Mouse (Mus musculus) midbrain, postnatal 0 days (tissue): ENCODE data around the gene Rab21. TPM values are rescaled to one million over a fixed set of nuclear protein-coding genes. Genes with fewer than 3 reads are reported as not detected.

Experiments
- ATAC-seq: fragments of 200-750 bp; cut with Nextera tagmentation; 2 replicates; pipeline ENCODE4 v1.8.0; 2017; ENCODE audit warnings: moderate number of reproducible peaks, mild to moderate bottlenecking, moderate TSS enrichment, moderate library complexity; ENCODE audit not compliant: low FRiP score
- DNase-seq: peaks from one replicate; pipeline ENCODE4 v3.0.0-alpha.2; 2015; ENCODE audit warnings: low spot score
- H3K27ac ChIP-seq: fragments of 300-500 bp; sonication (generic); 2 replicates; pipeline ENCODE4 v1.5.1; 2014; ENCODE audit warnings: low read depth, mild to moderate bottlenecking, low read length, mixed read lengths
- H3K27me3 ChIP-seq: fragments of 300-500 bp; sonication (generic); 2 replicates; pipeline ENCODE4 v1.6.1; 2014; ENCODE audit warnings: low read length, control low read depth, mixed read lengths; ENCODE audit not compliant: insufficient read depth
- H3K36me3 ChIP-seq: fragments of 300-500 bp; sonication (generic); 2 replicates; pipeline ENCODE4 v1.6.1; 2014; ENCODE audit warnings: low read length, control low read depth, mixed read lengths; ENCODE audit not compliant: insufficient read depth
- H3K4me1 ChIP-seq: fragments of 300-500 bp; sonication (generic); 2 replicates; pipeline ENCODE4 v1.6.1; 2014; ENCODE audit warnings: mild to moderate bottlenecking, control low read depth, antibody characterized with exemption, low read length, mixed read lengths; ENCODE audit not compliant: insufficient read depth
- H3K4me2 ChIP-seq: fragments of 300-500 bp; sonication (generic); 2 replicates; pipeline ENCODE4 v1.6.1; 2014; ENCODE audit warnings: low read depth, mild to moderate bottlenecking, low read length, mixed read lengths; ENCODE audit not compliant: poor library complexity, severe bottlenecking
- H3K4me3 ChIP-seq: fragments of 300-500 bp; sonication (generic); 2 replicates; pipeline ENCODE4 v1.5.1; 2014; ENCODE audit warnings: low read depth, mild to moderate bottlenecking, low read length, moderate library complexity
- H3K9ac ChIP-seq: fragments of 300-500 bp; sonication (generic); replicated peaks from 2 replicates; pipeline ENCODE4 v1.6.1; 2014; ENCODE audit warnings: mild to moderate bottlenecking, low read length, moderate library complexity, mixed read lengths; ENCODE audit not compliant: poor library complexity, severe bottlenecking
- H3K9me3 ChIP-seq: fragments of 300-500 bp; sonication (generic); 2 replicates; pipeline ENCODE4 v1.6.1; 2016; ENCODE audit warnings: low read length, control low read depth
- CTCF ChIP-seq: IDR thresholded peaks from 2 replicates; pipeline ENCODE4 v1.5.1; 2016; ENCODE audit warnings: antibody characterized with exemption, mild to moderate bottlenecking
- WGBS: fragments of 180-500 bp; shearing (Covaris S2); extraction: QIAGEN DNeasy Blood & Tissue Kit; methylation state at CpG from one replicate; pipeline ENCODE4 v1.1.7; 2014; 5-methylcytosine and 5-hydroxymethylcytosine counted together
- polyA plus RNA-seq: library from polyadenylated mRNA; unstranded; fragments of >200 nt; fragmentation: Nextera tagmentation; extraction: Ambion mirVana; gene quantifications from 2 replicates; pipeline ENCODE4 v1.2.1, GENCODE M21; 2015
- total RNA-seq: library from RNA; depleted of rRNA; stranded (reverse); fragments of >200 nt; gene quantifications from 2 replicates; pipeline ENCODE4 v1.2.3, GENCODE M21; 2014

Gene Rab21
- total and polyA plus RNA-seq, 2 experiments from 2014 or later: 9.8 to 44.0 TPM

- Histone ChIP-seq H3K4me3 (no peak overlapping the region), H3K36me3 (peaks cover 5% of the 10 kb centered on the region; the same call in 1 of the 2 replicates), H3K27me3 (no peaks in the 10 kb centered on the region), H3K9ac (no peak overlapping the region), H3K27ac (no peak overlapping the region), H3K9me3 (no peaks in the 10 kb centered on the region), H3K4me2 (no peak overlapping the region), H3K4me1 (peaks cover 4% of the 10 kb centered on the region; the same call in 1 of the 2 replicates)
- 94% methylated on average over 17 of the region's 17 CpGs for WGBS
- no peak for ATAC-seq
- DNase-seq: no peak
- TF ChIP-seq CTCF: no peak
These were observed 43.0 kb upstream of the Rab21 start for GRCm38 (mm10) chr10:115358216-115358919.

- Histone ChIP-seq H3K27ac (no peak overlapping the region), H3K9me3 (no peaks in the 10 kb centered on the region), H3K9ac (no peak overlapping the region), H3K4me1 (peaks cover 2% of the 10 kb centered on the region; the same call in 1 of the 2 replicates), H3K4me3 (no peak overlapping the region), H3K4me2 (no peak overlapping the region), H3K36me3 (peaks cover 5% of the 10 kb centered on the region; the same call in 1 of the 2 replicates), H3K27me3 (no peaks in the 10 kb centered on the region)
- TF ChIP-seq CTCF: no peak
- WGBS: 84% methylated on average over 6 of the region's 7 CpGs
- ATAC-seq: no peak
- DNase-seq: no peak
These were observed 40.7 kb upstream of the Rab21 start for GRCm38 (mm10) chr10:115356106-115356505.

- Histone ChIP-seq H3K4me3 (no peak overlapping the region), H3K9ac (no peak overlapping the region), H3K27me3 (no peaks in the 10 kb centered on the region), H3K27ac (no peak overlapping the region), H3K9me3 (no peaks in the 10 kb centered on the region), H3K4me2 (no peak overlapping the region), H3K36me3 (peaks cover 5% of the 10 kb centered on the region; the same call in 1 of the 2 replicates), H3K4me1 (no peaks in the 10 kb centered on the region)
- no peak for DNase-seq
- 91% methylated on average over 6 of the region's 6 CpGs for WGBS
- TF ChIP-seq CTCF: no peak
- no peak for ATAC-seq
These were observed 39.6 kb upstream of the Rab21 start for GRCm38 (mm10) chr10:115355016-115355415.

GRCm38 (mm10) chr10:115354553-115354952, 39.2 kb upstream of the Rab21 start:
- DNase-seq (no peak), ATAC-seq (no peak)
- WGBS: 57% methylated on average over 6 of the region's 6 CpGs
- Histone ChIP-seq H3K4me1 (no peaks in the 10 kb centered on the region), H3K9me3 (no peaks in the 10 kb centered on the region), H3K4me3 (no peak overlapping the region), H3K4me2 (no peak overlapping the region), H3K9ac (no peak overlapping the region), H3K27me3 (no peaks in the 10 kb centered on the region), H3K27ac (no peak overlapping the region), H3K36me3 (peaks cover 5% of the 10 kb centered on the region; the same call in 1 of the 2 replicates)
- TF ChIP-seq CTCF: no peak

- 82% methylated on average over 2 of the region's 2 CpGs for whole genome bisulfite sequencing
- Histone ChIP-seq H3K9me3 (no peaks in the 10 kb centered on the region), H3K36me3 (no peaks in the 10 kb centered on the region), H3K27me3 (no peaks in the 10 kb centered on the region), H3K4me1 (no peaks in the 10 kb centered on the region), H3K4me2 (no peak overlapping the region), H3K9ac (no peak overlapping the region), H3K4me3 (no peak overlapping the region), H3K27ac (no peak overlapping the region)
- no peak for TF ChIP-seq CTCF
- DNase-seq: no peak
- ATAC-seq: no peak
These were observed 35.5 kb upstream of the Rab21 start for GRCm38 (mm10) chr10:115350810-115351397.

- DNase-seq (no peak), ATAC-seq (no peak)
- H3K9me3 ChIP-seq: no peaks in the 10 kb centered on the region
- 90% methylated on average over 7 of the region's 7 CpGs for WGBS
- no peak overlapping the region for H3K4me3 ChIP-seq
- H3K9ac ChIP-seq: no peak overlapping the region
- H3K4me2 ChIP-seq: no peak overlapping the region
- TF ChIP-seq CTCF: no peak
- no peaks in the 10 kb centered on the region for H3K4me1 ChIP-seq
- no peaks in the 10 kb centered on the region for H3K27me3 ChIP-seq
- H3K36me3 ChIP-seq: no peaks in the 10 kb centered on the region
- no peak overlapping the region for H3K27ac ChIP-seq
These were observed 34.1 kb upstream of the Rab21 start for GRCm38 (mm10) chr10:115349509-115349908.
